Mouse (Mus musculus): ENCODE results near the gene Tmem56.

DNA sequence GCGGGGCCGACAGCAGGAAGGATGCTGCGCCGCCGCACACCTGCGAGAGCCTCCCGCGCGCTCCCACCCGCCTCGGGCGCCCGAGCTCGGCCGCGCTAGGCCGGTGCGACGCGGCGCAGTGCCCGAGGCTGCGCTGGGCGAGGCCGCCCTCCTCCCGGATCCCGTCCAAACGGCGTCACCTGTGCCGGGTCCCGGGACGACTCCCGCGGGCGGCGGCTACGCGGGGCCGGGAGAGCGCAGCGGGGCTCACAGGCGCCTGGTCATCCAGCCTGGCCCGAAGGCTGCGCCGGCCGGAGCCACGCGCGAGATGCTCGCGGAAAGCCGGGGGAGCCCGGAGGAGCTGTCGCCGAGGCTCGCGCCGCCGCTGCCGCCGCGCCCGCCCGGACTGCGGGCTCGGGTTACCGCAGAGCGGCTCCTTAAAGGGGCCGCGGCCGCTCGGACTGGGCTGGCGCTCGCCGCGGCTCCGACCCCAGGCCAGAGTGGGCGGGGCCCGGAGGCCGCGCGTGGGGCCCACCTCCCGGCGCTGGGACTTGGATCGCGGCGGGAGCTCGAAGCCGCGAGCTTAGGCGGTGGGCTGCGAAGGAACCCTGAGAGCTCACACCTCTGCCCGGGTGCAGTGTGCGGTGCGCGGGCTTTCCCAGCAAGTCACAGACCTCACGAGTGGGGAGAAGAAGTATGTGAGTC, 20.2 kb downstream of the Tmem56 start:
- TF ChIP-seq CTCF (IDR thresholded peaks at IDR 0.05; ENCODE audit: borderline replicate concordance, control insufficient read depth, extremely low read depth, insufficient read depth, low read length, poor library complexity) = no peak
- TF ChIP-seq POLR2A (IDR thresholded peaks at IDR 0.05; ENCODE audit: control insufficient read depth, extremely low read depth, insufficient read depth, low read length, poor library complexity) = no peak
